Mouse (Mus musculus) left cerebral cortex, postnatal 14 days (tissue): Measurements from ENCODE around the gene Ptpn9. TPM values are rescaled to one million over a fixed set of nuclear protein-coding genes. Genes with fewer than 3 reads are reported as not detected.
"Not testable (repeated sequence)": the region's sequence is repeated elsewhere in the genome, so short reads cannot be mapped to it uniquely, and the experiment has no call there.

Experiments used
- DNase-seq, 2 experiments: peaks; one replicate each; pipeline ENCODE4 v3.0.0; 2021 to 2022; ENCODE audit warnings: low spot score in 2 of 2, mixed read lengths in 1 of 2
- intact Hi-C: fragments of 180-260 bp; cut with DNase I; formaldehyde crosslinking; loops from one replicate; pipeline ENCODE4 v1.15.1; 2025
- long read RNA-seq, 2 experiments: library from polyadenylated mRNA; stranded (forward); transcript quantifications; one replicate each; pipeline ENCODE4 v2.0.0; 2021
- total RNA-seq, 2 experiments: library from RNA; stranded (reverse); gene quantifications; 2 replicates each; pipeline ENCODE4 v1.2.3; 2021

Ptpn9 gene
- 10 to 100 TPM; 25.8 to 27.7 TPM for total RNA-seq
- long read RNA-seq, experiment 1, full-length matches to known transcripts, result 27 of 30 reads
- long read RNA-seq, experiment 1, partial matches to known transcripts, result 2 of 30 reads
- long read RNA-seq, experiment 1, other reads (novel, unspliced or antisense), result 1 of 30 reads
- long read RNA-seq, experiment 2, full-length matches to known transcripts, result 30 of 37 reads
- long read RNA-seq, experiment 2, partial matches to known transcripts, result 2 of 37 reads
- long read RNA-seq, experiment 2, other reads (novel, unspliced or antisense), result 5 of 37 reads

DNA sequence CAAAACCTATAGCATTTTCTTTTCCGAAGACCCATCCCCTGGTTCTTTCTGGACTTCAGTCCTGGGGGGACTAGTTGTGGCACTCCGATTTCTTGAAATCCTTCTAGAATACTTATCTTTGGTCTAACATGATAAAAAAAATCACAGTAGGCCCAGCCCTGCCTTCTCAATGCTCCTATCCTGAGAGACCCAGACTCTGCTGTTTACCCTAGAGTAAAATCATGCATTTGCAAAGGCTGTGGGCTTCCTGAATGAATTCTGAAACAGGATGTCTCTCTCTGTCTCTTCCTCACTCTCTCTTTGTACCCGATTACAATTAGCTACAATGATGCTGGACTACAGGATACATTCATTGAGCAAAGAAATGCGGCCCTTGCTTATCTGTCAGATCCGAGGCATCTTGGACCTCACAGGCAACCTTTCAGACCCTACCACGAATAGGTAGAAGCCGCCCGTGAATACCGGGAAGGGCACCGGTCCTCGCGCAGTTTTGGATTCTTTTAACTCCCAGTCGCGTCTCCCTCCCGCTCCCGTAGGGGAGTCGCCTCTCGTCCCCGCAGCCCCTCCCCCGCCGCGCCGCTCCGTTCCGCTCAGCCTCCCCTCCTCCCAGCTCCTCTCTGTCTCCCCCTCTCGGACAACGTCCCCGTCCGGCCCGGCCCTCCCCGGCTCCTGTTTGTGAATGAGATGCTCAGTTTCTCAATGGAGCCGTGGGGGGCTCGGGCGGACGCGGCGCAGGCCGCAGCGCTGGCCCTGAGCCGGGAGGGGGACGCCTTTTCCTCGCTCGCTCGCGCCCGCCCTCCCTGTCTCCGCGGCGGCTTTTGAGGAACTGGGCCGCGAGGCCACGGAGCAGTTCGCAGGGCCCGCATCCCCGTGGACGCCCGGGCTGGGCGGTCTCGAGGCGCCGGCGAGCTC is at the start of gene Ptpn9:
Gene Ptpn9 (plus strand): TSS at position 638 of the 912 bp plus-strand sequence.
- intact Hi-C loops, result loop anchor here (5.0 kb wide), 2 partner anchors 42 to 83 kb away; partner anchors contain the start of gene Snupn
- peak; percentile 82 to 87 for DNase-seq

DNA sequence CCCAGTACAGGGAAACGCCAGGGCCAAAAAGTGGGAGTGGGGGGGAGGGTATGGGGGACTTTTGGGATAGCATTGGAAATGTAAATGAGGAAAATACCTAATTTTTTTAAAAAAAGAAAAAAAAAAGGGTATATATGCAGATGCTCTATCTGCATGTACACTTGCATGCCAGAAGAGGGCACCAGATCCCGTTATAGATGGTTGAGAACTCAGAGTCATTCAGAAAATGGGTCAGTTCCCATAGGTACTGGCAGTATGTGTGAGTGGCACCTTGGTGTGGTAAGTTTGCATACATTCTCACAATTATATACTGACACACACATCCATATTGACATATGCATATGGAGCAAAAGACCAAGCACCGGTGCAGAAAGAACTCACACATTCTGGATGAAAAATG is 47.2 kb upstream of the Ptpn9 start:
- intact Hi-C loops, result not testable (repeated sequence)
- DNase-seq, result peak; percentile 44 to 53

DNA sequence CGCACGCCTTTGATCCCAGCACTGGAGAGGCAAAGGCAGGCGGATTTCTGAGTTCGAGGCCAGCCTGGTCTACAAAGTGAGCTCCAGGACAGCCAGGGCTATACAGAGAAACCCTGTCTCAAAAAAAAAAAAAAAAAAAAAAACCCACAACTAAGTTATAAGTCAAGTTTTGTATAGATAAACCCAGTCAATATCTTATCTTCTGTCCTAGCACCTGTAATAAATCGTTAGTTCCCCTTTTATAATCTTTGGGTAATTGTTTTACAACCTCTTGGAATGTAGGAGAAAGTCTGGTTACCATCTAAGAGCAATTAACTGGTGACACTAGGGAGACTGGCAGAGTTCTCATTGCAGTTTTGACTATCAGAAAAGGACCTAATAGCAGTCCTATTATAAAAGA is 46.0 kb upstream of the Ptpn9 start:
- intact Hi-C loops, DNase-seq: not testable (repeated sequence)

DNA sequence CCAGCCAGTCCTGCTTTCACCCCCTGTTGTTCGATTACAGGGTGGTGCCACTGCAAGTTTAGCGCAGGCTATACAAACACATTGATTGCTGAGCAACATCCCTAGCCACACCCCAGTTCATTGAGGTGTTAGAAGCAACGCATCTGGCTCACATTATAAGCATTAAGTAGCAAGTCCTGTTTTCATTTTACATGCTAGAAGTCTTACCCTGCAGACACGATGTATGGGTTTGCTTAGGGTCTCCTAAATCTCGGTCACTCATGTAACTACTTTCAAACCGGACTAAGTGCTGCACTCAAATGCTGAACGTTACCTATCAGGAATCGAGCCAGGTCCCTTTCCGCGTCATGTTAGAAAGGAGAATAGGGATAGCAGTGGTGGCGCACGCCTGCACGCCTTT is 45.0 kb upstream of the Ptpn9 start:
- no peak for DNase-seq
- intact Hi-C loops, result loop anchor here (5.0 kb wide), 2 partner anchors 48 to 123 kb away; partner anchors contain the start of gene Sin3a

DNA sequence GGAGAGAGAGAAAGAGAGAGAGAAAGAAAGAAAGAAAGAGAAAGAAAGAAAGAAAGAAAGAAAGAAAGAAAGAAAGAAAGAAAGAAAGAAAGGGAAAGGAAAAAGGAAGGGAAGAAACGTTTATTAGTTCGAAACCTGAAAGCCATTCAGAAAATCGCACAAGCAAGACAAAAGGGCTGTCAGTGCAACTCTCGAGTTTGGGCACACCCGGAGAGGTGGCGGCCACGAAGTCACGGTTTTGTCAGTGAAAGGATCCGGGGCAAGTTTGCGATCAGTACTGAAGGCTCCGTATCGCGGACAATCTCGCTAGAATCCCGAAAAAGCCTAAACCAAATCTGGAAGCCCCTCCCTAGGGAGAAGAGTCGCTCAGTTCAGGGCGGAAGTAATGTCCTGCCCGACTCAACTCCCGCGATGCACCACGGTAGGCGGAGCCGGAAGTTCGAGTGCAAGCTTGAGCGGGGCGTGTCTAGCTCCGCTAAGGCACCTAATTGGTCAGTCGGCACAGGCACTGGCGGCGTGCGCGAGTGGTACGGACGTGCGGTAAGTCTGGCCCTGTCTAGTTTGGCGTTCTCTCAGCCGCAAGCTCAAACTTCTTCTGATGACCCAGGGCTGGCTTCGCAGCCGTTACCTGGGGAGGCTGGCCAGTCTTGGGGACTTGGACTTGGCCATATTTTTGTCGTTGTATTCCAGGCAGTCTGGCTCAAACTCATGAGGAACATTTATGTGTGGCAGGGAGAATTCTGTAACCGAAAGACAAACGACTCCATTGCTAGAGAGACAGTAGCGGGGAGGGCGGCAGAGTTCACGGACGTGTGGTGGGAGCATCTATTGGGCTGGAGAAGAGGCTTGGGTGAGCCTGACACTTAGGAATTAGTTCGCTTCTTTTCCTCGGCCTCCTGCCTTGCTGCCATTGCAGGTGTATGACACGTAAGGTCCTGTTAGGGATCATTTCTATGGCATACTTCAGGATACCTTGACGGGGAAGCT is 44.0 kb upstream of the Ptpn9 start, which contains the start of gene Snupn:
Gene Snupn (plus strand): TSS at position 465 of the 987 bp plus-strand sequence.
- intact Hi-C loops, result loop anchor here (5.0 kb wide), 2 partner anchors 47 to 122 kb away; partner anchors contain the start of gene Sin3a
- DNase-seq, result peak; percentile 95 to 96

DNA sequence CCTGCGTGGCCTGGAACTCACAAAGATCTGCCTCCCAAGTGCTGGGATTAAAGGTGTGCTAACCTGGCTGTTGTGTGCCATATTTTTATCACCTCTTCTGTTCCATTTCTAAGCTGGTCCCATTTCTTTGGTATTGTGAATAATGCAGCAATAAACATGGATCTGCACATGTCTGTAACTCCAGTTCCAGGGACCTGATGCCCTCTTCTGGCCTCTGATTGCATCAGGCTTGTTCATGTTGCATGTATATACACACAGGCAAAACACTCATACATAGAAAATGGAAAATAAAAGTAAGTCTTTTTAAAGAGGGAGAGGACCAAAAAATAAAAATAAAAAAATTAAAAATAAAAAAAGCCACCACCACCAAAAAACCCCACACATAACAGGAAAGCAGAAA is 41.2 kb upstream of the Ptpn9 start:
- intact Hi-C loops, result loop anchor here (5.0 kb wide), 2 partner anchors 44 to 119 kb away; partner anchors contain the start of gene Sin3a
- DNase-seq, result no peak

DNA sequence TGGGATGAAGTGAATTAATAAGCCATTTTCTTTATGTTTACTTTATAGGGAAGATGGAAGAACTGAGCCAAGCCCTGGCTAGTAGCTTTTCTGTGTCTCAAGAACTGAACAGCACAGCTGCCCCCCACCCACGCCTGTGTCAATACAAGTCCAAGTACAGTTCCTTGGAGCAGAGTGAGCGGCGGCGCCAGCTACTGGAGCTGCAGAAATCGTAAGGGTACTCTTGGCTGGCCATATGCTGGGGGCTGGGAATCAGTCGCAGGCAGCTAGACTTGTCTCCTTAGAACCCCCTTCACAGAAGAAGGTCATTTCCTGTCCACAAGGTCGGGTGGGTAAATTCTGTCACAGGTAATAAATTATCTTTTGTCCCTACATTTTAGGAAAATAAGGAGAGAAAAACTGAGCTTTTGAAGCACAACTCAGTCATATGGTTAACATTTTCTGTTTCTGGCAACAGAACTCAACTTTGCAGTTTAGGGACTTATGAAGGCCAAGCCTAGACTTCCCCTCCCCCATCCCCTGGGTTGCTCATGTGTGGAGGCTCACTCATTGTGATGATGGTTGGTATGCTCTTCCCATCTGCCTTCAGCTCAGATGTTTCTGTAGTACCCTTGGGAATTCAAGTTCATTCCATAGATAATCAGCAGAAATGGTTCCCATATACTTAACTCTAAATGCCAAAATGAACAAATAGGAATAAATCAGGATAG is 37.6 kb upstream of the Ptpn9 start:
- no peak for DNase-seq
- intact Hi-C loops, result no loop called here

DNA sequence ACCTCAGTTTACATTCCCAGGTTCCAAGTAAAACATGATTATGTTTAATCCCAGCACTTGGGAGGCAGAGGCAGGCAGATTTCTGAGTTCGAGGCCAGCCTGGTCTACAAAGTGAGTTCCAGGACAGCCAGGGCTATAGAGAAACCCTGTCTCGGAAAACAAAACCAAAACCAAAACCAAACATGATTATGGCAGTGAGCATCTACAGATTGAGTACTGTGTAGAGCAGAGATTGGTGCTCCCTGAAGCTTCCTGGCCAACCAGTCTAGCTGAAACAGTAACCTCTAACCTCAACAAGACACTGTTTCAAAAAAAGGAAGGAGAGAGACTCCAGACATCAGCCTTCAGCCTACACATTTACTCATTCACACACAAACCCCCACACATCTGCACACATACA is 36.0 kb upstream of the Ptpn9 start:
- no peak for DNase-seq
- intact Hi-C loops, result no loop called here

DNA sequence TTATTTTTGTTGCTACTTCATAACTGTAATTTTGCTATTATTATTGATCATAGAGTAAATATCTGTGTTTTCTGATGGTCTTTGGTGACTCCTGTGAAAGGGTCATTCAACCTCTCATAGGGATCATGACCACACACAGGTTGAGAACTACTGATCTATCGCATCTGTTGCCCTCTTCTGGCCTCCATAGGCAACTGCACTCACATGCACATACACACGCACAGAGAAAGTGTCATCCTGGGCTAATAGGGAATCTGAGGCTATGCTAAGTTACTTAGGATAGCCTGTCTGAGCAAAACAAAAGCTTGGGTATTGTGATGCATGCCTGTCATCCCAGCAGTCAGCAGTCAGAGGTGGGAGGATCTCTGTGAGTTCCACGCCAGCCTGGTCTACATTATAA is 33.1 kb upstream of the Ptpn9 start:
- DNase-seq, result no peak
- intact Hi-C loops, result no loop called here

DNA sequence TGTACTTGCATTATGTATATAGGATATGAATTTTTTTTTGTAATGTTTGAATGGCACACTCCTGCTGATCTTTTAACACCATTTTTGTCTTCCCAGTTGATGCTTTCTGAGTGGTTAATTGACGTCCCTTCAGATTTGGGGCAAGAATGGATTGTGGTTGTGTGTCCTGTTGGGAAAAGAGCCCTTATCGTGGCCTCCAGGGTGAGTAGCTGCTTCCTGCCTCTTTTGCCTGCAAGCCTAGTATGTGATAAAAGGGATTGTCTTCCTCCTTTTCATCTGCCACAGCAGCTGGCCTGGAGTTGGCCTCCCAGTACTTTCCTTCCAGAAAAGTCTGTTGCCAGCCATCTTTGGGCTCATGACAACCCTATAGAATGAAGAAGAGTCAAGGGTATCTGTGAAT is 24.6 kb upstream of the Ptpn9 start:
- intact Hi-C loops, result no loop called here
- DNase-seq, result no peak

DNA sequence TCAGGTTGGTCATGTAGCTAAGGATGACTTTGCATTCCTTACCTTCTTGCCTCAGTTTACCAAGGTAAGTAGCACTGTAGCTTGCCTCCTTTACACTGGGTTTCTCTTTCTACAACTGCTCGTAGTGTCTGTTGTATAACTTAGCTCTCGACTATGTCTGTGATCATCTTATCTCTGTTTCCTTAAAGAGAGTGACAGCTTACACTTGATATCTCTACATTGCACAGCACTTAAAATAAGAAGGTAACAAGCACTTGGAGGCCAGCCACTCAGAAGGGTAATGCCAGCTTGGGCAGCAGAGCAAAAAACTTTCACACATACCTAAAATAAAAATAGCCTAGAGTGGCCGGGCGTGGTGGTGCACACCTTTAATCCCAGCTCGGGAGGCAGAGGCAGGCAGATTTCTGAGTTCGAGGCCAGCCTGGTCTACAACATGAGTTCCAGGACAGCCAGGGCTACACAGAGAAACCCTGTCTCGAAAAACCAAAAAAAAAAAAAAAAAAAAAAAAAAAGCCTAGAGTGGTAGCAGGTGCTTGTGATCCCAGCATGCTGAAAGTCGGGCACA is 20.7 kb upstream of the Ptpn9 start:
- no peak for DNase-seq
- intact Hi-C loops, result no loop called here

DNA sequence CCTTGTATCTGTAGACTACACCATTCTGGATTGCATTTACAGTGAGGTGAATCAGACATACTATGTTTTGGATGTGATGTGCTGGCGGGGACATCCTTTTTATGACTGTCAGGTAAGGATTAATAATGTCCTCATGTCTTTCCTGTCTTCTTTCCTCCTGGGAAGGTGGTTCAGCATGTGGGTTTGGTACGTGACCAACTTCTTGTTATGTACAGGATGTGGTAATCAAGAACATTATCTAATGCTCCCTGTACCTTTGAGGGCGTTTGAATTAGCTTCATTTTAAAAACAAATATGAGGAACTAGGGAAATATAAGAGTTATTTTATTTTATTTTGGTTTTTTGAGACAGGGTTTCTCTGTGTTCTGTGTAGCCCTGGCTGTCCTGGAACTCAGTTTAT is 19.5 kb upstream of the Ptpn9 start:
- DNase-seq, result no peak
- intact Hi-C loops, result no loop called here

DNA sequence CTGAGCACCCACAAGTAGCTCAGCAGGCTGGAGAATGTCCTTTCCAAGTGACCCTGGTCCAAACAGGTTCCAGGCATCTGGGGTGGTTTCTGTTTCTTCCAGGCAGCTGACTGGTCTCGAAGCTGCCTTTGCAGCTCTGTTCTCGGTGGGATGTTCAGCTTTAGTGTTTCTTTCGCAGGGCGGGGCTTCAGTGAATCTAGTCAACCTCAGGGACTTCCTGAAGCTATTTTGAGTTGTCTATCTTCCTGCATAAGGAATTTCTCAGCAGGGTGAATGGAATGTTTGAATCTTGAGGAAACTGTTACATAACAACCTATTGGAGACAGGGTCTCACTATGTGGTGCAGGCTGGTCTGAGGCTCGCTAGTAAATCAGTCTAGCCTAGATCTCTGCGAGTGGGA is 14.5 kb upstream of the Ptpn9 start:
- no peak for DNase-seq
- intact Hi-C loops, result no loop called here

DNA sequence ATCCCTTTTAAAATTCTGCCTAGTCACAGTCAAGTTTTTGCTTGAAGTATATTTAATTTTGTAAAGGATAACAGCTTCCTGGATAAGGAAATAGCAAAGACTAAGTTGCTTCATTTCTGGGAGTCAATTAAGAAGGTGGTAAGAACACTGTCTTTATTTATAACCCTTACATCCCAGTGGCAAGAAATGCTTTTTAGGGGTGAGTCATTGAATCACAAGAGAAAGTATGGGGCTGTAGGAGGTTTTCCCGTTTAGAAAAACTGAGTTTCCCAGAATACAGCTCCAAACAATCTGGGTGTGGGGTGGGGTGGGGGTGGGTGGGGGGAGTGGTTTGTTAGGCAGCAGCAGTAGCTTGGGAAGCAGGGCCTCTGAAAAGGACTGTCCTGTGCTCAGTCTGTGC is 13.2 kb upstream of the Ptpn9 start:
- intact Hi-C loops, result no loop called here
- no peak for DNase-seq

DNA sequence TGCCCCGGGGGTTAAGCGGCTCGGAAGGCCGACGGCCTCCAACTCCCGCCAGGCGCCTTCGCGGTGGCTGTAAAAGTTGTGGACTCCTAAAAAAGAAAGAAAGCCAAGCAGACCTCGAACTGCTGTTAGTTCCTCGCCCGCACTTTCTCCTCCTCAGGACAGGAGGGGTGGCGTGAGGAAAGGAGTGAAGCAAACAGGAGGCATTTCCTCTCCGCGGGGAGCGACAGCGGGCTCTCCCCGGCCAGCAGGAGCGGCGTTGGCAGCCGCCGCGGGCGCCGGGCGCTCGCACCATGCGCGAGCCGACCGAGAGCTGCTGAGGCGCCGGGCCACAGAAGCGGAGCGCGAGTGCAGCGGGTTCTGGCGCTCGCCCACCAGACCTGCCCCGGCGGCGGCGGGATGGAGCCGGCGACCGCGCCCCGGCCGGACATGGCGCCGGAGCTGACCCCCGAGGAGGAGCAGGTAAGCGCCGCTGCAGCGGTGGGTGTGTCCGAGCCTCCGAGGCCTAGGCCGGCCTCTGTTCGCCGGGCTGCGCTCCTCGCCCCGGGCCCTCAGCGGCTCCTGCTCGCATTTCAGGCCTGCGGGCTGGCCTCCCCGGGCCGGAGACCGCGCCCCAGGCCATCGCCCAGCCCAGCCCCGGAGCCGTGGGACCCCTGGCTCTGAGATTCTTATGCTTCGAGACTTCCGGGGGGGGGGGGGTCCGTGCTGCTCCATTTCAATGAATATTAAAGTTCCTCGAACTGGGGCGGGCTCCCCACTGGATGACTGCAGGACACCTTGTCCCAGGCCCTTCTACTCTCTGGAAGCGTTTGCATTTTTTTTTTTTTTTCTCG is 690 bp downstream of the Ptpn9 start:
- intact Hi-C loops, result loop anchor here (5.0 kb wide), 2 partner anchors 43 to 82 kb away; partner anchors contain the start of gene Snupn

DNA sequence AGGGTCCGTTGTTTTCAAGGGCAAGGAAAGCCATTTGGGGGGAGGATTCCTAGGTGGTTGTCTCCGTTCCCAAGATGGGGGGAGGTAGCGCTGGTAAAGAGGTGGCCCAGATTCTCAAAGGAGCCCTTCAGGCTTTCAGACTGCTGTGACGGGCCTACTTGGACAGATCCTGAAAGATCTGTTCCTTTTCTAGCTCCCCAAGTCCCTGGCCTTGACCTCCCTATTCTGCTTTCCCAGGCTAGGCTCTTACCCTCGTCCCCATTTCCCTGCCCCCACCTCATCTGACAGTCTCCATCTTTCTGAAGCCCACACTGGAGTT is 1.3 kb downstream of the Ptpn9 start:
- intact Hi-C loops, result loop anchor here (5.0 kb wide), 2 partner anchors 44 to 81 kb away; partner anchors contain the start of gene Snupn
- DNase-seq, result no peak

More for the DNA sequence above, 690 bp downstream of the Ptpn9 start:
- DNase-seq, result peak; percentile 17 to 39

DNA sequence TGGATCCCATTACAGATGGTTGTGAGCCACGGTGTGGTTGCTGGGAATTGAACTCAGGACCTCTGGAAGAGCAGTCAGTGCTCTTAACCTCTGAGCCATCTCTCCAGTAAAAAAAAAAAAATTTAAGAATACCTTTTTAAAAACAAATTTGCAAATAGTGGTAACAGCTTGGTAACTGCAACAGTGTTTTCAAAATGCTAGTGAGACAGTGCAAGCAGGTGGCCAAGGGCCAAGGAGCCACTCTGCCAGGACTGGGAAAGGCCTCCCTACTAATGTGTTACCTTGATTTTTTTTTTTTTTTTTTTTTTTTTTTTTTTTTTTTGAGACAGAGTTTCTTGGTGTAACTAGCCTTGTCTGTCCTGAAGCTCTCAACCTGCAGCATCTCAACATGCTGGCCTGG is 2.5 kb downstream of the Ptpn9 start:
- DNase-seq, result not testable (repeated sequence)
- intact Hi-C loops, result loop anchor here (5.0 kb wide), 2 partner anchors 45 to 80 kb away; partner anchors contain the start of gene Snupn
